Mouse (Mus musculus) lung, embryonic 14.5 days (tissue): ENCODE measurements around the gene Nck2. TPM values are rescaled to one million over a fixed set of nuclear protein-coding genes. Genes with fewer than 3 reads are reported as not detected.

Experiments
- ATAC-seq: fragments of 200-750 bp; cut with Nextera tagmentation; 2 replicates; pipeline ENCODE4 v1.8.0; 2017; ENCODE audit warnings: mild to moderate bottlenecking, moderate TSS enrichment, moderate library complexity; ENCODE audit not compliant: insufficient read depth
- DNase-seq: peaks from one replicate; pipeline ENCODE4 v3.0.0-alpha.2; 2015
- H3K27ac ChIP-seq: fragments of 300-500 bp; sonication (generic); 2 replicates; pipeline ENCODE4 v1.5.1; 2014; ENCODE audit warnings: low read depth, mild to moderate bottlenecking, moderate library complexity
- H3K27me3 ChIP-seq: fragments of 300-500 bp; sonication (generic); 2 replicates; pipeline ENCODE4 v1.6.1; 2014; ENCODE audit warnings: low read length, control low read depth; ENCODE audit not compliant: insufficient read depth
- H3K36me3 ChIP-seq: fragments of 300-500 bp; sonication (generic); 2 replicates; pipeline ENCODE4 v1.6.1; 2014; ENCODE audit warnings: control low read depth; ENCODE audit not compliant: insufficient read depth
- H3K4me1 ChIP-seq: fragments of 300-500 bp; sonication (generic); 2 replicates; pipeline ENCODE4 v1.6.1; 2014; ENCODE audit warnings: antibody characterized with exemption, control low read depth; ENCODE audit not compliant: insufficient read depth
- H3K4me2 ChIP-seq: fragments of 300-500 bp; sonication (generic); 2 replicates; pipeline ENCODE4 v1.6.1; 2014; ENCODE audit warnings: mild to moderate bottlenecking
- H3K4me3 ChIP-seq: fragments of 300-500 bp; sonication (generic); 2 replicates; pipeline ENCODE4 v1.5.1; 2014; ENCODE audit warnings: low read depth, low read length
- H3K9ac ChIP-seq: fragments of 300-500 bp; sonication (generic); 2 replicates; pipeline ENCODE4 v1.6.1; 2014
- H3K9me3 ChIP-seq: fragments of 300-500 bp; sonication (generic); 2 replicates; pipeline ENCODE4 v1.6.1; 2016; ENCODE audit warnings: low read depth, low read length, control low read depth
- CTCF ChIP-seq: IDR thresholded peaks from 2 replicates; pipeline ENCODE4 v1.5.1; 2016; ENCODE audit warnings: antibody characterized with exemption, low read depth
- WGBS: fragments of 180-500 bp; shearing (Covaris S2); extraction: QIAGEN DNeasy Blood & Tissue Kit; methylation state at CpG from one replicate; pipeline ENCODE4 v1.1.7; 2014; 5-methylcytosine and 5-hydroxymethylcytosine counted together
- polyA plus RNA-seq: library from polyadenylated mRNA; unstranded; fragments of >200 nt; fragmentation: Nextera tagmentation; extraction: Ambion mirVana; gene quantifications from 2 replicates; pipeline ENCODE4 v1.2.1, GENCODE M21; 2014

Gene Nck2
- polyA plus RNA-seq, 1 experiment from 2014 or later = 59.1 TPM

- WGBS = 40% methylated on average over 8 of the region's 8 CpGs
- Histone ChIP-seq H3K4me1 (no peaks in the 10 kb centered on the region), H3K36me3 (no peaks in the 10 kb centered on the region), H3K9me3 (no peaks in the 10 kb centered on the region), H3K27me3 (no peaks in the 10 kb centered on the region), H3K27ac (no peak overlapping the region), H3K9ac (no peak overlapping the region), H3K4me3 (no peak overlapping the region), H3K4me2 (no peak overlapping the region)
- DNase-seq (no peak), ATAC-seq (no peak)
- TF ChIP-seq CTCF = no peak
Observed at GRCm38 (mm10) chr1:43601054-43601453, 156.7 kb downstream of the Nck2 start.

GRCm38 (mm10) chr1:43615948-43616347 lies 171.6 kb downstream of the Nck2 start:
- no peak overlapping the region for H3K9ac ChIP-seq
- WGBS = 62% methylated on average over 4 of the region's 4 CpGs
- no peak for ATAC-seq
- H3K4me1 ChIP-seq = no peaks in the 10 kb centered on the region
- no peaks in the 10 kb centered on the region for H3K36me3 ChIP-seq
- H3K4me3 ChIP-seq = no peak overlapping the region
- TF ChIP-seq CTCF = 0 out of 2 replicates have a peak, but pooled peaks have one; percentile 7
- H3K9me3 ChIP-seq = no peaks in the 10 kb centered on the region
- DNase-seq = peak; percentile 22
- no peaks in the 10 kb centered on the region for H3K27me3 ChIP-seq
- no peak overlapping the region for H3K27ac ChIP-seq
- H3K4me2 ChIP-seq = no peak overlapping the region

Other genes with a start within 250 kb of the Nck2 start
- 30.1 and 34.9 TPM in 2 replicates for gene Fhl2, start 247.6 kb upstream of the Nck2 start, polyA plus RNA-seq